Mouse (Mus musculus): ENCODE data around the gene Ap1ar.

The Ap1ar gene

GRCm38 (mm10) chr3:127837154-127837865 is at the start of gene Ap1ar:
Gene Ap1ar, minus strand, starts transcription at chr3:127837523.
- 1% methylated on average over 85 of the region's 89 CpGs for WGBS

DNA sequence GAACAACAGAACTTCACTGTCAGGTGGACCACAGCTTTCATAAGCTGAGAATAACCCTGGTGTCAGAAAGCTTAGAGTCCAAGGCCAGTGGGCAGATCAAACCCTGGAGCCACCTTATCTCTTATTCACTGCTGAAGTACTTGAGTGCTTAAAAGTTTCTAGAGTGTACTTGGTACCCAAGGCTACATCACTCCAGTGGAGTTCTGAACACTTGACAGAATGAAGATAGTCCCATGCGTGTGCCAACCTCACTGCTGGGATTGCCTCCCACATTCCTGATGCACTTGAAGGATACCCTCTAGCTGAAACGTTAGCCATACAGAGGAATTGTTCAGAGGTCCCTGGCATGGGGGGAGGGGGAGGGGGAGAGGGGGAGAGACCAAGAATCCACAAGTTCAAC is 44.4 kb upstream of the Ap1ar start:
- WGBS, result 75% methylated on average over 2 of the region's 2 CpGs

GRCm38 (mm10) chr3:127879968-127880367 is 42.6 kb upstream of the Ap1ar start:
- 96% methylated on average over 3 of the region's 3 CpGs for WGBS

DNA sequence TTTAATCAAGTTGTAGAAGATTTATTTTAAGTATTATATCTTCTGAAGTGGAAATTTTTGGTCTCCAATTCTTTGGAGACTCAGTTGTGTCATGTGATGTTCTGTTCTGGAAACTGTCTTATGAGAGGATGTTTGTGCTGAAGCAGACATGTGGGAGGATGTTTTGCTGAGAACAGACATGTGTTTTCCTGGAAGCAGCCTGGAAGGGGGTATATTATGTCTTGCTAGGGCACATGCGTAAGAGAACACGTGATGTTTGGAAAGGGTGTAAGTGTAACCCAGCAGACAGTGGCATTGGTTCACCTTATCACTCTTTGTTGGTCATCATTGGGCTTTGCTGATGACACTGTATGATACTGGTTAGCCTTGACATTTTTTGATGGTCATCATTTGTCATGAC is 38.2 kb upstream of the Ap1ar start:
- 85% methylated on average over 2 of the region's 2 CpGs for WGBS

GRCm38 (mm10) chr3:127875059-127875458 is 37.7 kb upstream of the Ap1ar start:
- WGBS, result 92% methylated on average over 7 of the region's 7 CpGs

DNA sequence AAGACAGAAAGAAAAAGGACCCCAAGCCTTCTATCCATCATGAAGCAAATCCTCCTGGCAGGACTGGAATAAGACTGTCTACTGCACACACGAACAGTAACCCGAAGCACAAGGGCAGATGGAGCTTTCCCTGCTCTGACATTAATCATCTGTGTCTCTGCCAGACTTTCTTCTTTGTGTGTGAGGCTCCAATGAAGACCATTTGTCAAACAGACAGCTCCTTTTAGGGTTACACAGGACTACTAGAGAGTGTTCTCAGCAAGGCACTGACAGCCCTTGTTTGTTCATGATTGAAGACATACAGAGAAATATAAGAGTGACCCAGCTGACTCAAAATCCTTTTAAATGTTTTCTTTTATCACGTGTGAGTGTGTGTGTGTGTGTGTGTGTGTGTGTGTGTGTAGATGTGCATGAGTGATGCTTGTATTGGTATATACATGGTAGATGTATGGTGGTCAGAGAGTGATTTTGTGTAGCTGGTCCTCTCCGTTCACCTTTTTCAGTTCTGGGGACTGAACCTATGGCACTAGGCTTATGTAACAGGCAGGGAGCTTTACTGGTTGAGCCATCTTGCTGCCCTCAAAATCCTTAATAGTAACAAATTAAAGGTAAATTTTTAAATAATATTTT is 37.0 kb upstream of the Ap1ar start:
- WGBS, result 70% methylated on average over 4 of the region's 4 CpGs

DNA sequence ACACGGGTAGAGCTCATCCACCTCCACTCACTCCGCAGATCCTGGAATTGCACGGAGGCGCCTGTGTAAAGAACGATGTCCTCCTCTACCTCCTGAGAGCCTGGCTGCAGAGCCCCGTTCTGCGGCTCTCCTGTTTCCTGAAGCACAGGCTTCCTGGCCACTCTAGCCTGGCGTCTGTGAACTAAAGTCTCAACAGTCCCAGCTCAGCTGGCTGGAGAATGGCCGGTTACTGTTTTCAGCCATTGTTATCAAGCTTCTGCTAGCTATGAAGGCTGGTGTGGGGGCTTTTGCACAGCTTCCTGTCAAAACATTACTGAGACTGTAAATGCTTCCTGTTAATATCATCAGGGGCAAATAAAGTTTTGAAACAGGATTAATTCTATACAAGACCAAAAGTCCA is 34.3 kb upstream of the Ap1ar start:
- WGBS, result 80% methylated on average over 9 of the region's 9 CpGs

DNA sequence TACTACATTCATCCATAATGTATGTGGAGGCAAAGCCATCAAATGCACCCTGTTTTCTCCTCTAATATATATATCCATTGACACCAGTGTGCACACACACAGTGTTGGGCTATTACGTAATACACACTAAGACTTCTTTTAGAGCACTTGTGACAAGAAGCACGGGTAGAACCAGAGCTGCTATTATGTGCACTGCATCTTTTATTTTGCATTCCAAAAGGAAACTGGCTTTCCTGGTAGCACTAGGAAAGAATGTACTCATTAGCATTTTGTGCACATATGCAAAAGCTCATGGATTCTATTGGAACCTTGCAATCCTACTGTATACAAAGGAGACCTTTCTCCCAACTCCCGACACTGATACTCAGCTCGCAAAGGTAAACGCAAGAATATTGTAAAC is 31.6 kb upstream of the Ap1ar start:
- WGBS, result 40% methylated on average over 5 of the region's 5 CpGs

DNA sequence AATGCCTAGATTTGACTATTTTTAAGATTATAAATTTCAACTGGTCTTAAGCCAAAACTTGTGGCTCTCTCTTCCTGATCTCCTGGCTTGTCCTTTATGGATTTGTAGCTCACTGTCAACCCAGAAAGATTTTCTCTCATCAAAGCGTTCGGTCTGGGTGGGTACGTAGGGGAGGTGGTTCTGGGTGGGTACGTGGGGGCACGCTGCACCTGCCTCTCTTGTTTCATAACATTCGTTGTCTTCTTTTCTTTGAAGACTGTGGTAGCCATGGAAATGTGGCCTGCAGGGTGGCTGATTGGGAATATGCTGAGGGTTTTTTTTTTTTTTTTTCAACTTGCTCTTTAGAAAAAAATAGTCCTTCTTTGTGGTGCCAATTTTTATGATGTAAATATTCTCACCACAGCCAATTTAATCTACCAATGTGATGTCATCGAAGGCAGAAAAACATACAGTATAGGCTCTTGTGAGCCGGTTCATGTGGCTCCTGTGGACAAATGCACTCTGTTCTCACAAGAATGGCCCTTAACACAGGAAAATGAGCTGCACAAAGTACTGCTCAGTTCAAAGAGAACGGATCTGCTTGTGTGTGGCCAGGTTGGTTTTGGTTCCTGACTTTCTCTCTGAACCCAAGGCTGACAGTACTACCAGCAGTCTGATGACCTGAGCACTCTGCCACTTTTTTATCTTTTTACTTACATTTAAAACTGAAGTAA is 30.9 kb upstream of the Ap1ar start:
- WGBS, result 49% methylated on average over 9 of the region's 9 CpGs

DNA sequence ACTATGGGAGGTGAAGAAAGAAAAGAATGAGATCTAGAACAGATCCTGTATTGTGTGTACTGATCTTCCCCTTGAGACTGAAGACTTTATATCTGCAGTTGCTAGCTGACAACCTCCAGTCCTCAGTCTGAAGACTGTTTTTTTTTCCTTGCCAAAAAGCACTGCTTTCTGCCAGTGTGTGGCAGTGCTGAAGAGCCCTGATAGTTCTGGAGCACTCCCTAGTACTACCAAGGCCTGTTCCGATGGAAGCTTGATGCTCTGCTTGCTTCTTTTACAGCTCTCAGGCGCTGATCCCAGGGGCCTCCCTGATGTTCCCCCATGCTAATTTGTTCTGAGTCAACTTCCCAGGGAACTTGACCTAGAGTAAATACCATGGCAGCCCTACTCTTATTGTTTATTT is 26.9 kb upstream of the Ap1ar start:
- 25% methylated on average over 2 of the region's 2 CpGs for WGBS

- 18% methylated on average over 3 of the region's 3 CpGs for WGBS
Observed at GRCm38 (mm10) chr3:127863571-127863970, 26.2 kb upstream of the Ap1ar start.

- WGBS, result 77% methylated on average over 4 of the region's 4 CpGs
Observed at GRCm38 (mm10) chr3:127862479-127862878, 25.2 kb upstream of the Ap1ar start.

DNA sequence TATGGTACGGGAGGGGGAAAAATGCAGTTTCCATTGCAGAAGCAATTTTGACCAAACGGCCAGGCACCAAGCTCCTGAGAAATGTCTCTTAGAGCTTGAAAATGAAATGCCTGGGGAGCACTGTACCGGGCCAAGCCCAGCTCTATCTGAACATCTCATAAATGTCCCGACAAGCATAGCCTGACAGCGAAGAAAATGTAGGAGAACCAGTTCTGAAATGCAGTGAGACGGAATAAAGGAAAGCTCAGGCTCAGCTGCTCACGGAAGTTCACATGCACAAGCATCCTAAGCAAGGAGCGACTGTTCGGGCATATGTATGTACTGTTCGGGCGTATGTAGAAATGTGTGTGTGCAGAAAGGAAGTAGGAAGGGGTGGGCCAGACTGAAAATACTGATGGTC is 24.0 kb upstream of the Ap1ar start:
- 94% methylated on average over 11 of the region's 11 CpGs for WGBS

GRCm38 (mm10) chr3:127853431-127854206 is 16.3 kb upstream of the Ap1ar start:
- 25% methylated on average over 15 of the region's 15 CpGs for WGBS

DNA sequence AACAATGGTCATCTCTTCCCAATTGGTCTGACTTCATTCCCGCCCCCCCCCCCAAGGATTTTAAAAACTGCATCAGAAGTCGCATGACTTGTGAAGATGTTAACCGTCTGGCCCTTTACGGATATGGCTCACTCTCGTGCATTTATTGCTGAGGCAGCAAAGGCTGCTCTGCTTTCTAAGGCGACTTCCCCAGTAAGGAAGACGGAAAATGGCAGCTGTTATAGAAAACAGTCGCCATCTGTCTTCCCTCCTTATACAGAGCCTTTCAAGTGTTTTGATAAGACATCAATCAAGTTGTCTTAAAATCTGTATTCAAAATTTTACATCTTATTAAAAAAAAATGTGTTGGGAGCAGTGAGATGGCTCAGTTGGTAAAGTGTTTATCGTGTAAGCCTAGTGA is 15.4 kb upstream of the Ap1ar start:
- WGBS, result 56% methylated on average over 9 of the region's 9 CpGs

DNA sequence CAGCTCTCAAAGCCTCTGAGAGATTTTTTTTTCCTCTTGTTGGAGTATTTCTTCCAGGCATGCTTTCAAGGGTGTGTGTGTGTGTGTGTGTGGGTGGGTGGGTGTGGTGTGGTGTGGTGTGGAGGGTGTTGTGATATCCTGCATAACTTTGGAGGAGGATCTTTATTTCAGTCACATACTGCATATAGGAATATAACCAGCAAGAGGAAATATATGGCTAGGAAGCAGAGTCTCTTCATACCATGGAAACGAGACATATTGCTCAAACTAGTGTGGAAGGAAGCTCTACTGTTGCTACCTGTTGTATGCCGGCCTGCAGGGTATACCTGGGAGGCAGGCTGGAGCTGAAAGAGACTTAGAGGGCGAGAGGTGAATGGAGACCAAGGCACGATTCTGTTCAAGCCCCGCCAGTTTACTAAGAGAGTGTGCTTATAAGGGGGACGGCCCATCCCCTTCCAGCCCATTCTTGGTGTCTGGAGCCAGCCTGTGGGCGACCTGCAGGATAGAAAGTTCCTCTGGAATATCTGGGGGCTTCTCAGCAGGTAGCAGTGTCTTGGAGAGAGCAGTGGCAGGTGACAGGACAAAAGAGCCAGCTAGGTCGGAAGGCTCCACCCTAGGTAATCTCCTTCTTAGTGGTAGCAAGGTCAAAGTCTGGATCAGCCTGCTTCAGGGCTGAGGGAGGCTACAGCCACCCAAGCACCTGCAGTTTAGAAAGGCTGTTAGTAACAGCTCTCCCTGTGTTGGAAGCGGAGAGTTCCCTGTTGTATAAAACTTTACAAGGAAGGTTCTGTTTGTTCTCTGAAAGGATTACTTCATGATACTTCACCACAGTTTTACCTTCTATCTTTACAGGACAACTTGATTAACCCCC is 13.7 kb upstream of the Ap1ar start:
- WGBS, result 65% methylated on average over 9 of the region's 9 CpGs

DNA sequence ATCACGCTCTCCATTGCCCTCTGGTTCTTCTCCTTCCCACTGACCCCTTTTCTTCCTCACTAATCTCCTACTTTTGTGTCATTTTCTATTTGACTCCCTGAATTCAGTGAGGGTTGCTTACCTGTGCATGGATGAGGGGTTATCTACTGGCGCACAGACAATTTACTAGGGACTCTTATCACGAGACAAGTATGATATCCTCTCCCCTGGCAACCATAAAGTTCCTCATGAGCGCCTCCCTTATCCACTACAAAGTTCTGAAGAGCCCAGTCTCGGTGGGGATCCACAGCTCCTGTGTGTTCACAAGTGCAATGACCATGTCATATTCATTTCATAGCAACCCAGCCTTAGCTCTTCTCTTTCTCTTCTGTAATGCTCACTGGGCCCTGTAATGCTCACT is 12.6 kb upstream of the Ap1ar start:
- WGBS, result 95% methylated on average over 5 of the region's 5 CpGs

DNA sequence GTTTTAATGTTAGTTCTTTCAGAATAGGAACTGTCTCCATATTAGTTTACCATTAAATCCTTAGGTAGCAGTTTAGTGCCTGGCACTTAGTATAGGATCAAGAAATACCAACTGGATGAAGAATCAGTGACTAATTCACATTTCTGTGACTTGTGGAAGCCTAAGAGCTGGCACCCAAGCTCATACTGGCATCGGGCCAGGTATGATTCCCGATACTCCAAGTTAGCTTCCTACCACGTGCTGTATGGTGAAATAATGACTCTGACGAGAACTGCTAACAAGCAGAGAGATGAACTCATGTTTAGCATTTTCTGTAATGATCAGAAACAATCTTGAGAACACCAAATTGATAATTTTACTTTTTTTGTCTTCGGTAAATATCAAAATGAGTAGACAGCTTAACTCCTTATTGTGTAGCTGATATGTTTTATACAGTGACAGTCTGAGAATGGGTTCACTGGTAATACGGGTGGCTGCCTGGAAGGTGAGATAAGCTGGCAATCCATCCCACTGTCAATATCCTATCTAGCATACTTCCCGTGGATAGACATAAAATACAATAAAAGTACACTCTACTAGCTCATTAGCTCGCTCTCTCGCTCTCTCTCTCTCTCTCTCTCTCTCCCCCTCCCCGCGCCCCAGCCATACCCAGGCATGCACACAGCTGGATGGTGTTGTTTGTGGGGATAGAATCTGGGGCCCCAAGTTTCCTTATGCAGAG is 10.9 kb upstream of the Ap1ar start:
- WGBS, result 69% methylated on average over 11 of the region's 11 CpGs

GRCm38 (mm10) chr3:127843941-127844327 is 6.6 kb upstream of the Ap1ar start:
- WGBS, result 89% methylated on average over 5 of the region's 5 CpGs

- 89% methylated on average over 2 of the region's 2 CpGs for WGBS
Observed at GRCm38 (mm10) chr3:127843324-127843940, 6.1 kb upstream of the Ap1ar start.

All from cerebral cortex, adult 2 months (tissue).